Mouse (Mus musculus) liver, embryonic 14.5 days (tissue): ENCODE measurements around the gene Emx2.

Experiments used
- CTCF ChIP-seq: IDR thresholded peaks from 2 replicates; pipeline ENCODE4 v1.5.1; 2016; ENCODE audit warnings: antibody characterized with exemption, low read depth, control low read depth
- EP300 ChIP-seq: IDR thresholded peaks from 2 replicates; pipeline ENCODE4 v1.6.1; 2016; ENCODE audit warnings: antibody characterized with exemption, low read depth

- no peak for TF ChIP-seq CTCF
- no peak for TF ChIP-seq EP300
These were observed 894 bp upstream of the Emx2 start for GRCm38 (mm10) chr19:59457011-59457945.
